Mouse (Mus musculus) cerebellum, postnatal 36 days (tissue): Measurements from ENCODE around the gene Nktr.

ENCODE experiments used
- DNase-seq, 2 experiments: peaks; one replicate each; pipeline ENCODE4 v3.0.0; 2021 to 2022; ENCODE audit warnings: mixed read lengths in 2 of 2

The Nktr gene

GRCm38 (mm10) chr9:121708506-121709486 lies 10.2 kb upstream of the Nktr start:
- DNase-seq = no peak

- DNase-seq = peak; percentile 98
These were observed 8.9 kb upstream of the Nktr start, which contains the start of gene Ss18l2 for GRCm38 (mm10) chr9:121709898-121710583. Gene Ss18l2 (plus strand): TSS chr9:121710329.

GRCm38 (mm10) chr9:121710584-121710975 lies 8.4 kb upstream of the Nktr start:
- DNase-seq = no peak

- DNase-seq = no peak
These were observed 1.9 kb upstream of the Nktr start for GRCm38 (mm10) chr9:121717048-121717447.

GRCm38 (mm10) chr9:121718070-121718705 lies 781 bp upstream of the Nktr start:
- DNase-seq = no peak

- peak in 1 of 2 experiments; percentile 29 for DNase-seq
These were observed 670 bp downstream of the Nktr start for GRCm38 (mm10) chr9:121719347-121720331.

GRCm38 (mm10) chr9:121740490-121740889 lies 21.5 kb downstream of the Nktr start:
- DNase-seq = no peak

GRCm38 (mm10) chr9:121741168-121741567 lies 22.2 kb downstream of the Nktr start:
- DNase-seq = no peak

GRCm38 (mm10) chr9:121744051-121744450 lies 25.1 kb downstream of the Nktr start:
- DNase-seq = no peak

GRCm38 (mm10) chr9:121752774-121753173 lies 33.8 kb downstream of the Nktr start:
- DNase-seq = no peak

- no peak for DNase-seq
These were observed 35.7 kb downstream of the Nktr start for GRCm38 (mm10) chr9:121754624-121755023.

- no peak for DNase-seq
These were observed 37.8 kb downstream of the Nktr start for GRCm38 (mm10) chr9:121756785-121757184.

GRCm38 (mm10) chr9:121757432-121757831 lies 38.5 kb downstream of the Nktr start:
- DNase-seq = no peak

GRCm38 (mm10) chr9:121757835-121758814 lies 39.2 kb downstream of the Nktr start:
- DNase-seq = no peak

- DNase-seq = peak; percentile 60 to 71
These were observed 40.4 kb downstream of the Nktr start, which contains the start of gene Zfp651 for GRCm38 (mm10) chr9:121759091-121760081. Gene Zfp651 (plus strand): TSS chr9:121759330.

- peak in 1 of 2 experiments; percentile 44 for DNase-seq
These were observed 41.5 kb downstream of the Nktr start for GRCm38 (mm10) chr9:121760271-121761090.

- DNase-seq = no peak
These were observed 42.2 kb downstream of the Nktr start for GRCm38 (mm10) chr9:121761091-121761665.

GRCm38 (mm10) chr9:121761787-121762186 lies 42.8 kb downstream of the Nktr start:
- no peak for DNase-seq
